Mouse (Mus musculus) cerebellum, adult 11 months (tissue): ENCODE results near the gene Tmem9.
A peak's percentile ranks its signal among the peaks of the same experiment; 100 is the strongest.

ENCODE experiments used
- DNase-seq: peaks from one replicate; pipeline ENCODE4 v3.0.0; 2022

Gene Tmem9

DNA sequence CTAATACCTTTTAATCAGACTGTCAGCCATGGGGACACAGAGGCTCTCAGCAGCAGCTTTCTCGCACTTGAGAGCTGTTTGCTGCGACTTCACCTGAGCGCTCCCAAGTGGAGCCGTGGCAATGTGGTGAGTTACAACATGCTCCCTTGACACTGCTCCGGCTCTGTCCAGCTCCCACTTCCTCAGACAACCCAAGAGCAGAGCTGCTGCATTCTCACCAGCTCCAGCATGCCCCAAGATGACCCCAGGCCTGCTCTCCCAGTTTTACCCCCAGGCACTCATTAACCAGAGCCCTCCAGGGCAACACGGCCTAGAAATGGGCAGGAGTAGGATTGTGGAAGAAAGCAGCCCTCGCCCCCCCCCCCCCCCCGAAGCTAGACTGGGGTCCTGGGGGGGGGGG lies 23.7 kb downstream of the Tmem9 start:
- DNase-seq = no peak

- no peak for DNase-seq
Observed at GRCm38 (mm10) chr1:136032961-136033360, 25.0 kb downstream of the Tmem9 start.

DNA sequence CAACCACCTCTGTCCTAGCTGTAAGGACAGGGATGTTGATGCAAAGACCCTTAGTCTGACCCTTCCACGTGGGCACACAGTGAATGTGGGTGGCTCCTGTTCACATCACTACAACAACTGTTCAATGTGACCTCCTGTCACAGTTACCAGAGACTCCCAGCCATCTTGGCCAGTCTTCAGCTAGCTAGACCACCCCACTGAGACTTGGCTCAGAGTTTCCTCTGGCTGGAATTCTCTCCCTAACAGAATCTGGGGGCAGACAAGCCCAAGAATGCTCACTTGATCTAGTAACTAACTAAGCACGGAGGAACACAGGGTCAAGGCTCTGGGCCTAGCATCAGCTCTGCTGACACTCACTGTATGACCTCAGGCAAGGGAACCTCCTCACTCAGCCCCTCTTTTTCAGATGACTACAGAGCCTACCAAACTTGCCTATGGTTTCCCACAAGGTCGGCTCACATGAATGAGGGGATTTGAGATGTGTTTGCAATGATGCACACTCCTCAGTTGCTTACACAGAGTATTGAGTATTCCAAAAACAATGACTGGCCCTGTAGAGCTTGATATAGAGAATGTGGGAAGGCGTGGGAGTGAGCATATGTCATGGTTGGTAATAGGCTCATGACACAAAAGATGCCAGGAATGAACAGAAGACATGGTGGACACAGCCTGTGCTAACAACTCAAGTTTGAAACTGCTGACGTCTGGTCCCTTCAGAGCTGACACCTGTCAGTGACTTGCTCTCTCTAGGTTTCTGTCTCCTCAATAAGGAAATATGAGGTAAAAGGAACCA lies 31.0 kb downstream of the Tmem9 start:
- DNase-seq = no peak

- DNase-seq = no peak
Observed at GRCm38 (mm10) chr1:136040452-136040851, 32.5 kb downstream of the Tmem9 start.

DNA sequence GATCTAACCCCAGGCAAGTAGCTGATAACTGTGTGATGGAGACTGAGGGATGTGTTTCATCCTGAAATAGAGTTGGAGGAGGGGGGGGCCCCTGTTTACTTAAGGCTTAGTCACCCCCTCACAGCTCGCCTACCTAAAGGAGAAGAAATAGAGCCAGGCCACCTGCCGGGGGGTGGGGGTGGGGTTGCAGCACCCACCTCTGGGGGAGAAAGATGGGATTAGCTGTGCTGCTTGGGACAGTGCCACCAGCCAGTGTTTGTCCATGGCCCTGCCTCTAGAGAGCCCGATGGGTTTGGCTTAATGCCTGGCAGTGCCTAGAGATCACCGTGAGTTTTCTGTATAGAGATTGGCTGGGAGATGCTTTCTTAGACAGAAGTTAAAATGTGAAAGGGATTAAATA lies 32.9 kb downstream of the Tmem9 start:
- DNase-seq = no peak

DNA sequence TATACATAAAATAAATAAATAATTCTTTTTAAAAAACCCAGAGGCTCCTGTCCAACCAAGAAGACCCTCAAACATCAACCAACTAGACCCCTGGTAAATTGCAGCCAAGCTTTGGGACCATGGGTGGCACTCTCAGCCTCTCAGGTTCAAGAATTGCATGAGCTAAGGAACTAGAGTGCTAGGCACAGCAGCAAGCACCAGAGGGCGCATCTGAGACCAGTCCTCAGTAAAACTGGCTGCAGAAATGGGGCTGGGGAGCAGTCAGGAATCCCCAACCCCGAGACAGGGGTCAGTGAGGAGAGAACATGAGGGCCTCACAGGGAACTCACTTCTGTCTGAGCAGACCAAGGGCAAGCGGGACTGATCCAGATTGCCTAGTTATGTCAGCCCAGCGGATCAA lies 37.8 kb downstream of the Tmem9 start:
- DNase-seq = peak; percentile 42

- no peak for DNase-seq
Observed at GRCm38 (mm10) chr1:136047432-136047831, 39.5 kb downstream of the Tmem9 start.

- DNase-seq = no peak
Observed at GRCm38 (mm10) chr1:136047894-136048293, 39.9 kb downstream of the Tmem9 start.

GRCm38 (mm10) chr1:136050312-136051012 lies 42.5 kb downstream of the Tmem9 start, which contains the start of gene Ascl5:
Ascl5 (plus strand) TSS chr1:136050804.
- no peak for DNase-seq

- no peak for DNase-seq
Observed at GRCm38 (mm10) chr1:136051013-136051315, 43.0 kb downstream of the Tmem9 start.

- peak; percentile 60 for DNase-seq
Observed at GRCm38 (mm10) chr1:136051465-136051864, 43.5 kb downstream of the Tmem9 start.

DNA sequence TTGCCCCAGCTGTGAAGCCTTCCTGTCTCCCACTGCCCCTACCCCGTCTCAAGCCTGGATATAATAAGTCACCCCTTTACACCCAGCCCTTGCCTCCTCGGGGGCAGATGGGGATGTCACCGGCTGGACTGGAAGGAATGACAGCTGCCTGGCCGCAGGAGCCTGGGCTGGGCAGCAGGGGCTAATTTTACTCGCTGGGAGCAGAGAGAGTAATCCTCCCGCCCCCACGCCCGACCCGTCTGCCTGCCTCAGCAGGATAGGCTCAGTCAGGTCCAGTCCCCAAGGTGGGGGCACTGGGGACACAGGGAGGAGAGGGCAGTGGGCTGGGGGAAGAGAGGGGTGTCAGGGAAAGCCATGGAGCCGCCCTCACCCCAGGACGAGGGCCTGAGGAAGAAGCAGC lies 44.6 kb downstream of the Tmem9 start, which contains the start of gene Cacna1s:
Cacna1s (plus strand) TSS at position 204 of the 400 bp plus-strand sequence.
- DNase-seq = no peak

DNA sequence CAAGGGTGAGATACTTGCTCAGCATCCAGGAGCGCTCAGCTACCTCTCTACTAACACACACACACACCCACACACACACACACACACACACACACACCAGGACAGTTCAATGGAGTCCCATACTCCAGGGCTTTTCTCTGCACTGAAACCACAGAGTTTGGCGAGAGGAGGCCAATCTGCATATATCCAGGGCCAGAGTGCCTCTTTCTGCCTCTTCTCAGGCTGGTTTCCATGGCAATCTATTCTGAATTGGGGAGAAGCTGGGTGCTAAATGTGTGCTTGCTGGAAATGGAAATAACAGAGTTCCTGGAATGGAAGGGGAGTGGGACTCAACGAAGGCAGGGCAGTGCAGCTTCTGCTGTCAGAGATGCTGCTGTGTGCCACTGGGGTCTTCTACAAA lies 47.8 kb downstream of the Tmem9 start:
- no peak for DNase-seq

- DNase-seq = no peak
Observed at GRCm38 (mm10) chr1:136058594-136058993, 50.6 kb downstream of the Tmem9 start.

- peak; percentile 79 for DNase-seq
Observed at GRCm38 (mm10) chr1:136061041-136061789, 53.3 kb downstream of the Tmem9 start.

- no peak for DNase-seq
Observed at GRCm38 (mm10) chr1:136061790-136062141, 53.8 kb downstream of the Tmem9 start.

GRCm38 (mm10) chr1:136063991-136064390 lies 56.0 kb downstream of the Tmem9 start:
- DNase-seq = no peak

DNA sequence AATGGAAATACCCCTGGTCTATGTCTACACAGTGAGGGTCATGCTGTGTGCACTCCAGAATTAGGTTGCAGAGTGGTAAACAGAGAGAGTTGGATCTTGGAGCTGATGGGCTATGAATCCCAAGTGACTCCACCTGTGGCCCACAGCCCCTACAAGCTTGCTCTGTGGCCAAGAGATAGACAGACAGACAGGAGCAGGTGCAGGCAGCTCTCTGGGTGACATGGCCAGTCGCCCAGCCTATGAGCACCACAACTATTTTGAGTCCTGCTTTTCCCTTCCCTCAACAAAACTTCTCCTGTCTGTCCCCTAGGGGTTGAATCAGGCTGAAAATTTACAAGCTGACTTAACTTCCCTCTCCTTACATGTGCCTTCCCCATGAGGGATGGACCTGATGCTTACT lies 58.7 kb downstream of the Tmem9 start:
- no peak for DNase-seq

DNA sequence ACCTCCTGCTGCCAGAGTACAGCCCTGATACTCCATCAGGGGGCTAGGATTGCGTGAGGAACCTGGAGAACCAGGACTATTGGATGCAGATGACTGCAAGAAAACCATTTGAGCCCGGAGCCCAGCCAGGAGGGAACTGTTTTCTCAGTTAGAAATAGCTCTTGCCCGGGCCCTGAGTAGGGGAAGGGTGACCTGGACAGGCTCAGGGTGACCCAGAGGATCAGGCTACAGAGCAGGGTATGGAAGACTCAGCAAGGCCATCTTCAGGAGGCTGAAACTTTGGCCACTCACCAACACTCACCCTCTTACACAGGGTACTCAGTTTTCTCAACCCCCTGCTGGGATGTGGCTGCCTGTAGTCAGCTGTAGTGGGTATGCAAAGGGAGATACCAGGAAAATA lies 59.6 kb downstream of the Tmem9 start:
- DNase-seq = no peak

GRCm38 (mm10) chr1:136076086-136076485 lies 68.1 kb downstream of the Tmem9 start:
- peak; percentile 34 for DNase-seq

DNA sequence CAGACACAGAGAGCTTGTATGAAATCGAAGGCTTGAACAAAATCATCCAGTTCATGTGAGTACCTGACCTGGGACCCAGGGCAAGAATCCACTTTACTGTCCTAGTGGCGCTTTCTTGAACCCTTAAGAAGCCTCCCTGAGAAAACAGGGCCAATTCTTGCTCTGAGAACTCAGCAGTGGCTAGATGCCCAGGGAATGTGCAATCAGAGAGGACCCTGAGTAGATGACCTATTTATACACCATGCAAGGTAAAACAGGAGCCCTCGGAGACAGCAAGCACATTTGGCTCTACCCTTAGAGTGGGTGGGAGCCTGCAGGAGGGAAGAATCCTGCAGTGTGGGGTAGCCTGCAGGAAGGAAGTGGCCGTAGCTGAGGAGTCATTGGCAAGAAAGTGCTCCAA lies 69.7 kb downstream of the Tmem9 start:
- no peak for DNase-seq

- no peak for DNase-seq
Observed at GRCm38 (mm10) chr1:136081161-136081560, 73.2 kb downstream of the Tmem9 start.
